Mouse (Mus musculus) forelimb bud, embryonic 11.5 days (tissue): ENCODE measurements around the gene Snx3.

Experiments used
- DNase-seq: peaks from one replicate; pipeline ENCODE4 v3.0.0-alpha.2; 2012; ENCODE audit warnings: low read depth, low spot score

The Snx3 gene

GRCm38 (mm10) chr10:42504096-42504710, 2.4 kb downstream of the Snx3 start:
- DNase-seq = no peak

DNA sequence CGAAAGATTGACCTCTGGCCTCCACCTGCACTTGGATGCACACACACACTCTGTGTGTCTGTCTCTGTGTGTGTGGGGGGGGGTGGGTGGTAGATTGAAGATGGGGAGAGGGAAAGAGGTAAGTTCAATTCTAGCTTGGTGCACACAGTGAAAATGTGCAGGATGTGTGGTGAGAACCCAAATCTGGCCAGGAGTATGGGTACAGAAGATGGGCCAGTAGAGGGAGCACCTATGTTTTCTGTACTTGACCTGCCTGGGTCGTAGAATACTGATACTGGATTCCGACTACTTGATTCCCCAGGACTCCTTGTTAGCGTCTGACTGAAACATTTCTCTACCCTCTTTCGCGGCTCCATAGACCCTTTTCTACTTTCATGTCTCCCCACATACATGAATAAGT, 8.3 kb downstream of the Snx3 start:
- no peak for DNase-seq

- no peak for DNase-seq
Observed at GRCm38 (mm10) chr10:42511184-42512135, 9.6 kb downstream of the Snx3 start.

GRCm38 (mm10) chr10:42514125-42514524, 12.3 kb downstream of the Snx3 start:
- no peak for DNase-seq

DNA sequence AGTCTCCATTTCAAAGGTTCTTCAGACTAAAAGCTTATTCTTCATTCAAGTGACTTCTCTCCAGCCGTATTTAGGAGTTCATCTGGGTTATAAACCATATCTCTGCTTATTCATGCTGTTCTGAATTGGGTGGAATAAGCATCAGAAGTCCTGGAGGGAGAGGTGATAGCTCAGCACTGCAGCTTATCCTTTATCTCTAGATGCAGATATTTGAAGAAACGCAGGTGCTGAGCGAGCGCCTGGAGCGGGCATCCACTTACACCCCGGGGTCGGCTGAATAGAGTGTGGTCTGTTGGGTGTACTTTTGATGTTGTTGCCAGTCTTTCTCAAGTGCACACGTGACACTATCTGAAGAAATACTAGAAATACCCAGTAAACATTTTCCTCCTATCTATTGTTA, 16.5 kb downstream of the Snx3 start:
- DNase-seq = no peak

DNA sequence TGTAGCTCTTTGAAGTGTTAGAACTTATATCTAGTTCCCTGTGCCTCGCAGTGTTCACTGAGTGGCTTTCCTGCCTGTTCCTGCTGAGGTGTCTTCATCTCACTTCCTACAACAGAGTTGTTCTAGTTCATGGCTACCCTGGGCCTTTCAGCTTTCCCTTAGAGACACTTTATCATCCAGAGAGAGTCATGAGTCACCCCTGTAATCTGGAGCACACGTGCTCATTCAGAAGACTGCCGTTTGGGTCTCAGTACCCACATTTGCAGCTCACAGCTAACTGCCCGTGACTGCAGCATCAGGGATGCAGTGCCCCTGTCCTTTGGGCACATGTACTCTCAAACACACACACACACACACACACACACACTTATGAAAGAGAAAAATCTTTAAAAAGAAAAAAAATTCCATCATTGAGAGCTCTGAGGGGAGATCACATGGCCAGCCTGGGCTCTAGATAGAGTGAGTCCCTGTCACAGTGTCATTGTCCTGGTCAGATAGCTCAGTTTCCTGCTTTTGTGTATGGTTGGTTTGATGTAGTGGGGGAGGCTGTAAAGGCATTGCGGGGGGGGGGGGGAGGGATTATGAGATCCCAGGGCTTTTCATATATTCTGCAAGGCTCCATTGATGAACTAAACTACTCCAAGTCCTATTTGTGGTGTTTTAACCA, 19.6 kb downstream of the Snx3 start:
- DNase-seq = no peak

GRCm38 (mm10) chr10:42522912-42523311, 21.1 kb downstream of the Snx3 start:
- no peak for DNase-seq

GRCm38 (mm10) chr10:42523556-42524162, 21.8 kb downstream of the Snx3 start:
- DNase-seq = peak; percentile 17

DNA sequence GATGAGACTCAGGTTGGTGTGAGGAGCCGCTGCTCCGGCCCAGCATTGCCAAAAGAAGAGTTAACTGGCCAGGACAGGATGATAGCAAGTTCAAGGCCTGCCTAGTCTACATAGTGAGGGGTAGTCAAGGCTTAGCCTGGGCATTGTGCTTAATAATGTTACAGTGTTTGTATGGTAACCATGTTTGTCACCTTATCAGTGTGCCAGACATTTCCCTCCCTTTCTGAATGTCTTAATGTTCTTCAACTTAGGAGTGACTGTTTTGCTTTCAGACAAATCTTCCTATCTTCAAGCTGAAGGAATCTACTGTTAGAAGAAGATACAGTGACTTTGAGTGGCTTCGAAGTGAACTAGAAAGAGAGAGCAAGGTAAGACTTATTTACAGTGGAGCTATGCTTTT, 23.9 kb downstream of the Snx3 start:
- no peak for DNase-seq

DNA sequence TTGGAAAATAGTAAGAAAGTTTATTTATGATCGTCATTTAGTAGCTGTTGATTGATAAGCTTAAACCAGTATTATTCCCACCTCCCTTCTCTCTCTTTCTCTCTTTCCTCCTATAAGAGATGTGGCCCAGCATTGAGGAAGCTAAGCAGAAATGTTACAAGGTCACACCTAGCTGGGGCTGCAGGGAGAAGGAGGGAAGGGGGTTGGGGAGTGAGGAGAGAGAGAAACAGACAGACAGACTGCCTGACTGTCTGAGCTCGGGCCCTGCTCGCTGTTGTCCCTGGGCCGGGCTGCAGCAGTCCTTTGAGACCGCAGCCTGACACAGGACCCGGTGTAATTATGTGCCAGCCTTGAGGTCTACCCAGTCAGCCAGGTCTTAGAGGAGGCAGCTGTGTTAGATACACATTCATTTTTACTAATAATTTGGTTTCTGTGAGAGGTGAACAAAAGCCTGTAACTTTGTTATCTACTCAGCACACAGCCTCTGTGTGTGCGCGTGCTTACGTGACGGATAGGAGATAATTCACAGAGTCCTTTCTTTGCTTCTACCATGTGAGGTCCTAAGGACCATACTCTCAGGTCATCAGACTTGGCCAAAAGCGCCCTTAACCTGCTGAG, 32.1 kb downstream of the Snx3 start:
- no peak for DNase-seq

DNA sequence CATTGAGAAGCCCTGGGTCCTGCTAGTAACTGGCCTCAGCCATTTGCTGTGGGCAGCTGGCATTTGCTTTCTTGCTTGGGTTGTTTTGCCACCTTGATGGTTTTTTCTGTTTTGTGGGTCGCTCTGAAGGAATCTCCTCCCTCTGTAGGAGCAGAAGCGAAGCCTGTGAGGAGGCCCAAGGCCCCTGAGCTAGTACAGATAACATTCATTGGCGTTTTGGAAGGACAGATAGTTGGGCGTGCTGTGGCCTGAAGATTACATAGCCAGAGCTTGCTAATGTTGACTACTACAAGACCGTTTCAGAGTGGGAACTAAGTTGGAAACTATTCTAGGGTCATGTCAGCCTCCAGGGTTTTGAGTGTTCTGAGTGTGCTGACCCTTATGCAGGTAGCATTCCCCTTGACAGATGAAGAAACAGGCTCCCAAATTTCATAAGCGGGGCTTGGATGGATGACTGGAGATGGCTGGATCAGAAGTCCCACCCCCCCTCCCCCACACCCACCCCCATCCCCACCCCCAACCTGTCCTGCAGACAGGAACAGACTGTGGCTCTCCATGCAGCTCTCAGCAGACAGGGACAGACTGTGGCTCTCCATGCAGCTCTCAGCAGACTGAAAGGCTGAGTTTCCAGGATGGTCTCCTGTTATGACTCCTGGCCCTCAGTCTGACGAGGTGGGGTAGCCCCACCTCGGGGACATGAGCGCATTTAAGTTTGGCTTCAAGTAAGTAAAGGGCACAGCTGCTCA, 35.9 kb downstream of the Snx3 start:
- no peak for DNase-seq

GRCm38 (mm10) chr10:42545707-42546503, 44.1 kb downstream of the Snx3 start:
- DNase-seq = no peak

GRCm38 (mm10) chr10:42546507-42546906, 44.7 kb downstream of the Snx3 start:
- no peak for DNase-seq

DNA sequence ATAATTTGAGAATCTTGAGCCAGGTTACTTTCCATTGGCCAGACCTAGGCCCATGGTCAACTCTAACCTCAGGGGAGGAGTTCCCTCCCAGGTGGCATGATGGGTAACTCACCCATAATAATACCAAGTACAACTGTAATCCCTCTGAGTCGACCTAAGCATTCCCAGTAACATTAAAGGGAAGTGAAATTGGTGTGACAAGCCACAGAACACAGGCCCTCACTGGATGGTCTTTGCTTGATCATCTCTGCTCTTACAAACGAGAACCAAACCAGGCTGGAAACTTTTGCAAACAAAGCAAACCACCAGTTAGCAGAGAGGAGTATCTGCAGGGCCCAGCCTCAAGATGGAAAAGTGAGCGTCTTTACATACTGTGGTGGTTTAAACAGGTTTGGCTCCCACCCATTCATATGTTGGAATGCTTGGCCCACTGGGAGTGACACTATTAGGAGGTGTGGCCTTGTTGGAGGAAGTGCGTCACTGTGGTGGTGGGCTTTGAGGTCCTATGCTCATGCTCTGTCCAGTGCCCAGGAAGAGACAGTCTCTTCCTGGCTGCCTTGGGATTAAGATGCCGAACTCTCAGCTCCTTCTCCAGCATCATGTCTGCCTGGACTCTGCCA, 57.9 kb downstream of the Snx3 start:
- DNase-seq = no peak

DNA sequence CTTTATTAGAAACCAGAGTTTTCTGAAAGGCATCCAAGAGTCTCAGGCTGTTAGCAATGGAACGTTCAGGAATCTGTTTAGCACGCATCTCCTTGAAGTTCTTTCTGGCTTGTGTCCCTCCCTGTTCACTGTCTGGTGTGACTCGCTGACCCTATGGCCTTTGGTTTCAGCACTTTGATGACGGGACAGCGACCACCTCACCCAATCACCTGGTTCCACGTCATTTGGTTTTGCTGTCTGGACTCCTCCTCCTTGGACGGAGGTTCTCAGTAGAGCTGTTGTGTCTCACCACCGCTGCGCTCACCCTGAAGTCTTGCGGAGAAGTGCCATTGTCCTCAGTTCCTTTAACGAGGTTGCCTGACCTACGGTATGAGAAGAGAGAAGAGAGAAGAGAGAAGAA, 60.4 kb downstream of the Snx3 start:
- peak; percentile 83 for DNase-seq

DNA sequence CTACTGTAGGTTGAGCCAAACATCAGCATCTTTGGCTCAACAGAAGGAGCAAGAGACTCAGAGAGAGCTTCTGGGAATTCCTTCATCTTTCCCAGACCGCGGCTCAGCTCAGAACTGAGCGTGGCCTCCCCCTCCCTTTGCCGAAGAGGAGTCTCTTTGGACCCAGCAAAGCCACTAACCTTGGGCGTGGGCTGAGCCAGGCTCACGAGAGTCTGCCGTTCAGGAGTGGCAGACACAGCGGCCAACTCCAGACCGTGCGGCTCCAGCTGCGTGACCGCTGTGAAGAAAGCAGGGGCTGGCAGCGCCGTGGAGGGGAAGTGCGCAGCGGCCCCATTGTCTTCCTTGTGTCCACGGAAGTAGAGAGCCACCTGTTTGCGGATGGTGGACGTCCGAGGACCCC, 70.7 kb downstream of the Snx3 start:
- no peak for DNase-seq

DNA sequence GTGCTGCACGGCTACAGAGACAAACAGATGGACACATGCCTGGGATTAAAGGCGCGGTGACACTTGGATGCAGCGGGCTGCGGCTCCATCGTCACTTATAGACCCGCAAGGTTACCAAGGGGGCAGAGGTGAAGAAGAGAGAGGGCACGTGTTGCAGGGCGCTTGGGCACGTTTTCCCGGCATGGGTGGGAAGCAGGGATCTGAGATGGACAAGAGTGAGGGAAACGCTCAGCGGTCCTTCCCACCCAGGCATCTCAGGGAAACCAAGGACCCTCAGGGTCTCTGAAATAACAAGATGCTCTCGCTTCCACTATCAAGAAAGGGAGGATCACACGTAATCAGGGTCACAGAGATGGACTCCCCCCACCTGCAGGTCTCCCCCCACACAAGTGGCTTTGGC, 71.1 kb downstream of the Snx3 start:
- no peak for DNase-seq

- no peak for DNase-seq
Observed at GRCm38 (mm10) chr10:42574639-42575038, 72.8 kb downstream of the Snx3 start.

DNA sequence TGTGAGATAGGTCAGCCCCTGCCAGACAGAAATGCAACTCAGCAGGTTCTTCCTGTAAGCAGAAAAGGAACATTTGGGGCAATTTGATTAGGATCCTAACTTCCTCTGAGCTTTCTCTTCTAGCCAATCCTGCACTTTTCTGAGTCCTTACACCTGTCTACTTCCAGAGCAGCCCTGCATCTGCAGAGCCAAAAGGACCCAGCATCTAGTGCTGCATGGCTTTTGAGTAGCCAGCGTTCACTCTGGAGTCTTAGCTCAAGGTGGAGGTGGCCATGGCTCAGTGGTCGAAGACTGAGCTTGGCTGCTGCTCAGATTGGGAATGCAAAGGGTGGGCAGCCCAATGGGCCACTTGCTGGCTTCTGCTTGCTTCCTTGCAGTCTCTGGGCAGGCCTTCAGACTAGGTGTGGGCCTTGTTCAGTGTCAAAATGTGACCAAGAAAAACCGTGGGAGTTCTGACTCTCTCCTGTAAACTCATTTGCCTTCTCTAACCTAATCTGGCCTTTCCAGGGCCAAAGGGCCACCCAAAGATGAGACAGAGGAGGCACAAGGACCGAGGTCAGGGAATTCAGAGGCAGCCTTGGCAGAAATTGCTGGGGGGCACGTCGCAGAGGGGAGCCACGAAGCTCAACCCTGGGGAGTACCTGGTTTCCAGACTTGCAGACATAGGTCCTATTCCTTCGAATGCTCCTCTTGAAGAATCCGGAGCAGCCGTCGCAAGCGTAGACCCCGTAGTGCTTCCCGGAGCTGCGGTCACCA, 75.9 kb downstream of the Snx3 start:
- no peak for DNase-seq
